Mouse (Mus musculus) CH12.LX (cell line): ENCODE results near the gene Mrpl41. TPM values are rescaled to one million over a fixed set of nuclear protein-coding genes. Genes with fewer than 3 reads are reported as not detected.
"Not testable (repeated sequence)": the region's sequence is repeated elsewhere in the genome, so short reads cannot be mapped to it uniquely, and the experiment has no call there.

ENCODE experiments used
- DNase-seq: peaks from one replicate; pipeline ENCODE4 v3.0.0-alpha.2; 2013; ENCODE audit errors: extremely low read depth
- H3K27ac ChIP-seq: 2 replicates; pipeline ENCODE4 v1.5.1; 2012; ENCODE audit warnings: low read depth, mild to moderate bottlenecking, control low read depth, moderate library complexity; ENCODE audit not compliant: insufficient read depth
- H3K27me3 ChIP-seq: replicated peaks from 2 replicates; pipeline ENCODE3; 2012; ENCODE audit warnings: inconsistent platforms
- H3K36me3 ChIP-seq, 2 experiments: replicated peaks in 1 of 2; 2 replicates each; pipeline versions ENCODE3 to v1.6.1; 2012; ENCODE audit warnings: inconsistent platforms in 1 of 2, low read length in 1 of 2, mild to moderate bottlenecking in 1 of 2, mixed read lengths in 1 of 2, moderate library complexity in 1 of 2; ENCODE audit not compliant: control insufficient read depth in 1 of 2, insufficient read depth in 1 of 2
- H3K4me1 ChIP-seq, 2 experiments: 2 replicates each; pipeline ENCODE4 v1.6.1; 2012; ENCODE audit warnings: inconsistent platforms in 1 of 2, moderate library complexity in 1 of 2; ENCODE audit not compliant: insufficient read depth in 2 of 2, control insufficient read depth in 1 of 2
- H3K4me2 ChIP-seq: 2 replicates; pipeline ENCODE4 v1.6.1; 2012; ENCODE audit warnings: low read depth, mild to moderate bottlenecking, control low read depth; ENCODE audit not compliant: poor library complexity, insufficient read depth, severe bottlenecking
- H3K4me3 ChIP-seq, 3 experiments: fragments of 150-350 bp in 1 of 3; sonication (generic) in 1 of 3; replicated peaks in 1 of 3; 2 replicates each; pipeline versions ENCODE3 to v1.5.1; 2011 to 2012; ENCODE audit warnings: low read depth in 2 of 3, low read length in 2 of 3, mild to moderate bottlenecking in 2 of 3, moderate library complexity in 2 of 3, control low read depth in 1 of 3, improper control_type of control experiment in 1 of 3, inconsistent platforms in 1 of 3, mixed read lengths in 1 of 3; ENCODE audit not compliant: poor library complexity in 1 of 3
- H3K79me2 ChIP-seq: replicated peaks from 2 replicates; pipeline ENCODE4 v1.6.1; 2012; ENCODE audit warnings: mild to moderate bottlenecking, moderate library complexity; ENCODE audit not compliant: control insufficient read depth, poor library complexity, insufficient read depth, severe bottlenecking; ENCODE audit errors: extremely low read depth
- H3K9ac ChIP-seq: 2 replicates; pipeline ENCODE4 v1.6.1; 2012; ENCODE audit warnings: low read depth, mild to moderate bottlenecking, control low read depth, moderate library complexity; ENCODE audit not compliant: insufficient read depth
- H3K9me3 ChIP-seq: replicated peaks from 2 replicates; pipeline ENCODE3; 2012; ENCODE audit warnings: low read length, inconsistent platforms, mixed read lengths
- CHD2 ChIP-seq: IDR thresholded peaks from 2 replicates; pipeline ENCODE4 v1.6.1; 2011; ENCODE audit warnings: low read length, improper control_type of control experiment
- CTCF ChIP-seq, 2 experiments: IDR thresholded peaks in 1 of 2; conservative IDR thresholded peaks in 1 of 2; 2 replicates each; pipeline ENCODE4 v1.5.1; 2011 to 2012; ENCODE audit warnings: low read depth in 2 of 2, low read length in 2 of 2, improper control_type of control experiment in 1 of 2, inconsistent platforms in 1 of 2, mild to moderate bottlenecking in 1 of 2, moderate library complexity in 1 of 2
- E2F4 ChIP-seq: IDR thresholded peaks from 2 replicates; pipeline ENCODE4 v1.6.1; 2011; ENCODE audit warnings: low read depth, low read length, improper control_type of control experiment; ENCODE audit not compliant: insufficient replicate concordance
- EP300 ChIP-seq: IDR thresholded peaks from 2 replicates; pipeline ENCODE4 v1.6.1; 2011; ENCODE audit warnings: low read length, improper control_type of control experiment
- ETS1 ChIP-seq: conservative IDR thresholded peaks from 2 replicates; pipeline ENCODE4 v1.6.1; 2012; ENCODE audit warnings: low read depth, mild to moderate bottlenecking, inconsistent platforms, low read length, improper control_type of control experiment, moderate library complexity
- GABPA ChIP-seq: IDR thresholded peaks from 2 replicates; pipeline ENCODE4 v1.6.1; 2012; ENCODE audit warnings: low read depth, low read length, improper control_type of control experiment, inconsistent platforms; ENCODE audit not compliant: insufficient replicate concordance
- IRF4 ChIP-seq: IDR thresholded peaks from 2 replicates; pipeline ENCODE4 v1.6.1; 2014; ENCODE audit warnings: low read depth, mild to moderate bottlenecking, inconsistent platforms, low read length, improper control_type of control experiment
- JUN ChIP-seq: IDR thresholded peaks from 2 replicates; pipeline ENCODE4 v1.6.1; 2011; ENCODE audit warnings: low read depth, mild to moderate bottlenecking, low read length, improper control_type of control experiment, moderate library complexity; ENCODE audit not compliant: insufficient read depth
- MEF2A ChIP-seq: IDR thresholded peaks from 2 replicates; pipeline ENCODE4 v1.6.1; 2014; ENCODE audit warnings: low read depth, mild to moderate bottlenecking, inconsistent platforms, low read length, improper control_type of control experiment, borderline replicate concordance
- MXI1 ChIP-seq: IDR thresholded peaks from 2 replicates; pipeline ENCODE4 v1.6.1; 2011; ENCODE audit warnings: mild to moderate bottlenecking, low read depth, low read length, improper control_type of control experiment
- NELFE ChIP-seq: IDR thresholded peaks from 2 replicates; pipeline ENCODE4 v1.6.1; 2011; ENCODE audit warnings: low read depth, low read length, improper control_type of control experiment
- NRF1 ChIP-seq: IDR thresholded peaks from 2 replicates; pipeline ENCODE4 v1.6.1; 2014; ENCODE audit warnings: low read depth, mild to moderate bottlenecking, inconsistent platforms, low read length, improper control_type of control experiment, moderate library complexity
- PAX5 ChIP-seq: IDR thresholded peaks from 2 replicates; pipeline ENCODE4 v1.6.1; 2012; ENCODE audit warnings: low read length, inconsistent platforms, mixed read lengths
- POLR2A ChIP-seq: IDR thresholded peaks from 2 replicates; pipeline ENCODE4 v1.6.1; 2011; ENCODE audit warnings: low read depth, mild to moderate bottlenecking, improper control_type of control experiment, low read length
- POLR2AphosphoS2 ChIP-seq: IDR thresholded peaks from 2 replicates; pipeline ENCODE4 v1.6.1; 2011; ENCODE audit warnings: low read depth, low read length, improper control_type of control experiment
- RCOR1 ChIP-seq: conservative IDR thresholded peaks from 2 replicates; pipeline ENCODE4 v1.6.1; 2012; ENCODE audit warnings: low read depth, mild to moderate bottlenecking, inconsistent platforms, low read length, improper control_type of control experiment
- SIN3A ChIP-seq: IDR thresholded peaks from 2 replicates; pipeline ENCODE4 v1.6.1; 2012; ENCODE audit warnings: low read length, improper control_type of control experiment, inconsistent platforms
- TCF12 ChIP-seq: IDR thresholded peaks from 2 replicates; pipeline ENCODE4 v1.6.1; 2014; ENCODE audit warnings: low read depth, mild to moderate bottlenecking, inconsistent platforms, low read length, improper control_type of control experiment
- UBTF ChIP-seq: IDR thresholded peaks from 2 replicates; pipeline ENCODE4 v1.6.1; 2012; ENCODE audit warnings: low read depth, mild to moderate bottlenecking, inconsistent platforms, low read length, improper control_type of control experiment, moderate library complexity
- USF1 ChIP-seq: IDR thresholded peaks from 2 replicates; pipeline ENCODE4 v1.6.1; 2014; ENCODE audit warnings: low read depth, mild to moderate bottlenecking, inconsistent platforms, low read length, improper control_type of control experiment
- ZC3H11A ChIP-seq: IDR thresholded peaks from 2 replicates; pipeline ENCODE4 v1.6.1; 2012; ENCODE audit warnings: low read depth, mild to moderate bottlenecking, inconsistent platforms, low read length, improper control_type of control experiment
- ZNF384 ChIP-seq: IDR thresholded peaks from 2 replicates; pipeline ENCODE4 v1.6.1; 2012; ENCODE audit warnings: low read depth, low read length, improper control_type of control experiment, inconsistent platforms
- dilution Hi-C: fragments of 300-500 bp; cut with MboI; formaldehyde crosslinking; loops from 2 replicates; pipeline ENCODE4 v1.14.3; 2020; ENCODE audit warnings: low sequenced_read_pairs; ENCODE audit not compliant: extremely low pct_unique_long_range_greater_than_20kb, extremely low pct_ligation_motif_present
- in situ Hi-C: fragments of 300-500 bp; cut with MboI; formaldehyde crosslinking; loops from 3 replicates; pipeline ENCODE4 v1.14.3; 2019; ENCODE audit warnings: low sequenced_read_pairs, low pct_ligation_motif_present, low pct_unique_long_range_greater_than_20kb, mixed read lengths
- polyA plus RNA-seq: library from polyadenylated mRNA; unstranded; fragments of >175 nt; gene quantifications from 2 replicates; pipeline ENCODE4 v1.2.1, GENCODE M21; 2012; ENCODE audit warnings: low read depth; ENCODE audit not compliant: insufficient read length
- total RNA-seq, 2 experiments: library from RNA; depleted of rRNA; stranded (reverse); fragments of 300-350 nt in 1 of 2; fragments of >200 nt in 1 of 2; gene quantifications; 2 replicates each; pipeline ENCODE4 v1.2.3; 2012 to 2014

The Mrpl41 gene
- total and polyA plus RNA-seq, 3 experiments, result 58.3 to 118 (median 77.8) TPM

DNA sequence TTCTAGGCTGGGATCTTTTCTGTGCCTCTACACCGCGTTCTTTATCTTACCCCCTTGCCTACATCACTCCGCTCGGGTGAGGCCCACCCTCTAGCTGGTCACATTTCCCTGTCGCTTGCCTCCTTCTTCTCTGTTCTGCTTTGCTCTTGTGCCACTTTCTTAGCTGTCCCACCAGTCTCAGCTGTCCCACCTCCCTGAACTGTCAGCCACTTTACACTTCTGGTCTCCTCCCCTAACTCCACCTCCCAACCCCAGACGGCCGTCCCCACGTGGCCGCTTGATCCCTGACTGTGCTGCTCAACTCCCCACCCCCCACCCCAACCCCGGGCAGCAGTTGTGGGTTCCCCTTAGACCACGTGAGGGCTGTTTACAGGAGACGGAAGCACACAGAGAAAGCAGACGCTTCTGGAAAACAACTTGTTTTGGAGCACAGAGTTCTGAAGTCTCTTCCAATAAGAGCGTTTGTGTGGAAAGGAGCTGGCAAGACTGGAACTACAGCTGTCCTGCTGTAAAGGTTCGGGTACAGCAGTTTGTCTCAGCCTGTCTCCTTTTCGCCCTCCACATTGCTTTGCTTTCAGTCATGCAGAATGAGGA is 903 bp upstream of the Mrpl41 start, which contains the start of gene Pnpla7 (continued):
- TF ChIP-seq CHD2 (peak; percentile 77), ZNF384 (no peak), ZC3H11A (no peak), JUN (no peak)

DNA sequence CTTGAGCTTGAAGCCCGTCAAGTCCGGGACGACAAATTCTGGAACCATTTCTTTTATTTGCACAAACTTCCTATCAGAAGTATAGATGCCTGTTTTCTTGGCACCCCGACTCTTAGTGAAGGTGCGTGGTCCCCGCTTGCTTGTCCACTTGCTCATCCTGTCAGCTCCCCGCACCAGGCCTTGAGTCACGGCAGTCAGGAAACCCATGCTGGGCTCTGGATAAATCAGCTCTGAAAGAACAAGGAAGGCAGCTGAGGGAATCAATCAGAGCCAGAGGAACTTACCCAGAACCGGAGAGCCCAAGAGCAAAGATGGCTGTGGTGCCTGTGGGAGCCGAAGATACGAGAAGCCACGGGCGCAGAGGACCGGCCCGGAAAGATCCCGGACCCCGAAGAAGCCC is 446 bp downstream of the Mrpl41 start:
- in situ Hi-C loops, dilution Hi-C loops: not testable (repeated sequence)
- peaks cover 6 to 33% of the 10 kb centered on the region in 2 experiments; a peak in 3 of 4 replicates for H3K4me1 ChIP-seq

DNA sequence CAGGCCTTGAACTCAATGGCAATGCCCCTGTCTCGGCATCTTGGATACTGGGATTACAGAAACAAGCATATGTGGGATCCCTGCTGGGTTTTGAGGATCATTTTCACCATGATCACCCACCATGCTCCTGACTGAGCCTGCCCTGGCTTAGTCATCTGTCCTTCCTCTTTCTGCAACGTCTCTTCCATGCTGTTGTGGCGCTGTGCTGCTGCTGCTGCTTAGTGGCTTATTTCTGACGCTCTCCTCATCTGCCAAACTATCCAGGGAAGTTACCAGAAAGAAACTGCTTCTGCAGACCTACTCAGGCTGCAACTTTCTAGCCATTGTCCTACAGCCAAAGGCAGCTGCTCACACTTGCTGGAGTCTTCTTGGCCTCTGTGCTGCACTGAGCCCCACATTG is 4.5 kb downstream of the Mrpl41 start:
- H3K36me3 ChIP-seq, result peaks cover 58 to 80% of the 10 kb centered on the region in 2 experiments
- H3K9me3 ChIP-seq, result no peaks in the 10 kb centered on the region
- in situ Hi-C loops (no loop called here), dilution Hi-C loops (no loop called here)
- H3K27ac ChIP-seq, result no peak overlapping the region
- no peaks in the 10 kb centered on the region for H3K27me3 ChIP-seq
- H3K9ac ChIP-seq, result no peak overlapping the region
- H3K4me1 ChIP-seq, result peaks cover 2 to 17% of the 10 kb centered on the region in 2 experiments; a peak in 3 of 4 replicates
- no peak for DNase-seq
- 0 out of 2 replicates have a peak, but pooled peaks cover 5% of the 10 kb centered on the region for H3K79me2 ChIP-seq
- no peak overlapping the region for H3K4me3 ChIP-seq
- H3K4me2 ChIP-seq, result no peak overlapping the region
- TF ChIP-seq E2F4 (no peak), TCF12 (no peak), JUN (no peak), NELFE (no peak), USF1 (no peak)

More for the DNA sequence above, 446 bp downstream of the Mrpl41 start:
- H3K9me3 ChIP-seq, H3K79me2 ChIP-seq, H3K27ac ChIP-seq, H3K27me3 ChIP-seq, DNase-seq: not testable (repeated sequence)
- peaks cover 27 to 46% of the 10 kb centered on the region in 2 experiments for H3K36me3 ChIP-seq
- peak overlapping the region; percentile 74 for H3K4me2 ChIP-seq
- H3K4me3 ChIP-seq, result peak overlapping the region; percentile 75 to 86 (median 81)
- H3K9ac ChIP-seq, result peak overlapping the region; percentile 75

DNA sequence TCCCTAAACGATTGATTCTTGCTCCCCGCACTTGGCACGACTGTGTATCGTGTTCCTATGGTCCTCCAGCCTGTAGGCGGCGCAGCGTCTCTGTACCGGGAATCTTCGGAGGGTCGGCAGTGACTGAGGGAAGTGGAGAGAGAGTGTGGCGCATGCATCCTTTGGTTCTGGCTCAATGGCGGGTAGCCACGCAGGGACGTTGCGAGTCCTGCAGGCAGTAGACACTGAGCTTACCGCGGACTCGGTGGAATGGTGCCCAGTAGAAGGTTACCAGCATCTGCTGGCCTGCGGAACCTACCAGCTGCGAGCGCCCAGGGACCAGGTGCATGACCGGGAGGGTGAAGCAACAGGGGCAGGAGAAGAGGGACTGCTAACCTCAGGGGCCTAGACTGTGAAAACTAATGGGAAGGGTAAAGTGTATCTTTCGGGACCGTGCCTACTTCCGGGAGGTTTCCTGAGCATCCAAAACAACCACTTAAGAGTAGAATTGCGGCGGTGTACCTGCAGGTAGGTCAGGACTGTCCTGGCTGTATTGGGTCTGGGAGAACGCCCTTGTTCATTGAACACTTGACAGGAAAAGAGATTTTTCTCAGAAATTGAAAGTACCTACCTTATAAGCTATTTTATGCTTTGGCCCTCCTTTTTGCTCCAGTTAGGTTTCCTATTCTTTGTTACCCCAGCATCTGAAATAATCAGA is 12.4 kb downstream of the Mrpl41 start, which contains the start of gene Dph7:
Dph7 (plus strand) TSS at position 97 of the 697 bp plus-strand sequence.
- no peaks in the 10 kb centered on the region for H3K27me3 ChIP-seq
- H3K9me3 ChIP-seq, result no peaks in the 10 kb centered on the region
- in situ Hi-C loops (no loop called here), dilution Hi-C loops (no loop called here)
- DNase-seq, result peak; percentile 89
- H3K9ac ChIP-seq, result peak within 1 kb of the TSS; percentile 91
- peak within 1 kb of the TSS; percentile 82 for H3K4me2 ChIP-seq
- H3K4me3 ChIP-seq, result peak within 1 kb of the TSS; percentile 61 to 97 (median 96)
- peaks cover 0 to 19% of the 10 kb centered on the region in 2 experiments; a peak in 2 of 4 replicates for H3K4me1 ChIP-seq
- H3K36me3 ChIP-seq, result peaks cover 52 to 76% of the 10 kb centered on the region in 2 experiments
- H3K27ac ChIP-seq, result peak within 1 kb of the TSS; percentile 18; the same call in 1 of the 2 replicates
- H3K79me2 ChIP-seq, result peaks cover 20% of the 10 kb centered on the region
- TF ChIP-seq RCOR1 (no peak), CTCF (conservative IDR thresholded peaks at IDR 0.05 in 1 of 2, IDR thresholded peaks at IDR 0.05 in 1 of 2; ENCODE audit: low read depth in 2 of 2, low read length in 2 of 2) (peak; percentile 59 to 94), GABPA (peak; percentile 81), POLR2A (peak; percentile 92), MXI1 (peak; percentile 93), UBTF (no peak), SIN3A (peak; percentile 50; the same call in 1 of the 2 replicates), E2F4 (no peak), TCF12 (peak; percentile 91), EP300 (no peak), IRF4 (peak; percentile 78; the same call in 1 of the 2 replicates), POLR2AphosphoS2 (peak; percentile 98), MEF2A (peak; percentile 43; the same call in 1 of the 2 replicates), PAX5 (no peak), ETS1 (no peak), NRF1 (peak; percentile 67), JUN (no peak)
